Mouse (Mus musculus): ENCODE data around the gene Gm28048. TPM values are rescaled to one million over a fixed set of nuclear protein-coding genes. Genes with fewer than 3 reads are reported as not detected.

Gm28048 gene
- polyA plus RNA-seq, 1 experiment from 2014 or later: 4.5 TPM

DNA sequence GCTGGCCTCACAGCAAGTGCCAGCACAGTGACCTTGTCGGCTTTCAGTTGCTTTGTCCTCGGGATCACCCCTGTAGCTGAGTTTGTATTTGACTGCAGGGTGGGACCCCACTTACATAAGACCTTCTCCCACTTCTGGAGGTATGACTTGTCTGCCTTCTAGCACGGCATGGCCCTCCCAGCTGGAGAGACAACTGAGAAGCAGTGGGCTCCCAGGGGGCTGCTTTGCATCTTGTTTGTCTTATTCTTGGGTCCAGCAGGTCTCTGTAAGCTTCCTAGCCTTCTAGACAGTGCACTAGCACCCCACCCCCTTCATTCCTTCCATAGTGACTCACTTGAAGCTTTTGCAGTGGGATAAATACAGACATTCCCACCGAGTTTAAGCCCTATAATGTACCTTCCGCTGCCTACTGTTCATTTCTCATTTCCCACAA, 151.7 kb downstream of the Gm28048 start:
- DNase-seq: no peak

GRCm38 (mm10) chr11:22828988-22829632, 152.8 kb downstream of the Gm28048 start:
- no peaks in the 10 kb centered on the region for H3K4me1 ChIP-seq (ENCODE audit: control insufficient read depth, insufficient read depth, low read length)
- WGBS: 98% methylated on average over 15 of the region's 15 CpGs
- H3K4me2 ChIP-seq (ENCODE audit: low read length): no peak overlapping the region
- H3K27ac ChIP-seq (replicated peaks; ENCODE audit: low read depth, low read length): no peak overlapping the region
- DNase-seq: no peak
- H3K9ac ChIP-seq (replicated peaks; ENCODE audit: low read length): no peak overlapping the region
- H3K9me3 ChIP-seq (ENCODE audit: control insufficient read depth, low read length): no peaks in the 10 kb centered on the region
- no peaks in the 10 kb centered on the region for H3K27me3 ChIP-seq (ENCODE audit: control insufficient read depth, insufficient read depth, low read length)
- no peaks in the 10 kb centered on the region for H3K36me3 ChIP-seq (ENCODE audit: control insufficient read depth, insufficient read depth, low read length)
- no peak overlapping the region for H3K4me3 ChIP-seq (replicated peaks; ENCODE audit: low read depth, low read length)
- ATAC-seq (ENCODE audit: low FRiP score, low TSS enrichment): no peak

More for the DNA sequence above, 151.7 kb downstream of the Gm28048 start:
- Histone ChIP-seq H3K9ac (replicated peaks; ENCODE audit: low read length) (no peak overlapping the region), H3K36me3 (ENCODE audit: control insufficient read depth, insufficient read depth, low read length) (no peaks in the 10 kb centered on the region), H3K4me2 (ENCODE audit: low read length) (no peak overlapping the region), H3K9me3 (ENCODE audit: control insufficient read depth, low read length) (no peaks in the 10 kb centered on the region), H3K4me1 (ENCODE audit: control insufficient read depth, insufficient read depth, low read length) (no peaks in the 10 kb centered on the region), H3K27ac (replicated peaks; ENCODE audit: low read depth, low read length) (no peak overlapping the region), H3K4me3 (replicated peaks; ENCODE audit: low read depth, low read length) (no peak overlapping the region), H3K27me3 (ENCODE audit: control insufficient read depth, insufficient read depth, low read length) (no peaks in the 10 kb centered on the region)
- no peak for ATAC-seq (ENCODE audit: low FRiP score, low TSS enrichment)
- WGBS: 50% methylated on average over 5 of the region's 5 CpGs

- DNase-seq: no peak
- 91% methylated on average over 4 of the region's 4 CpGs for WGBS
- Histone ChIP-seq H3K27me3 (ENCODE audit: control insufficient read depth, insufficient read depth, low read length) (no peaks in the 10 kb centered on the region), H3K9me3 (ENCODE audit: control insufficient read depth, low read length) (no peaks in the 10 kb centered on the region), H3K36me3 (ENCODE audit: control insufficient read depth, insufficient read depth, low read length) (no peaks in the 10 kb centered on the region), H3K4me1 (ENCODE audit: control insufficient read depth, insufficient read depth, low read length) (no peaks in the 10 kb centered on the region), H3K9ac (replicated peaks; ENCODE audit: low read length) (no peak overlapping the region), H3K27ac (replicated peaks; ENCODE audit: low read depth, low read length) (no peak overlapping the region), H3K4me3 (replicated peaks; ENCODE audit: low read depth, low read length) (no peak overlapping the region), H3K4me2 (ENCODE audit: low read length) (no peak overlapping the region)
- ATAC-seq (ENCODE audit: low FRiP score, low TSS enrichment): no peak
These were observed 154.3 kb downstream of the Gm28048 start for GRCm38 (mm10) chr11:22827514-22828080.

DNA sequence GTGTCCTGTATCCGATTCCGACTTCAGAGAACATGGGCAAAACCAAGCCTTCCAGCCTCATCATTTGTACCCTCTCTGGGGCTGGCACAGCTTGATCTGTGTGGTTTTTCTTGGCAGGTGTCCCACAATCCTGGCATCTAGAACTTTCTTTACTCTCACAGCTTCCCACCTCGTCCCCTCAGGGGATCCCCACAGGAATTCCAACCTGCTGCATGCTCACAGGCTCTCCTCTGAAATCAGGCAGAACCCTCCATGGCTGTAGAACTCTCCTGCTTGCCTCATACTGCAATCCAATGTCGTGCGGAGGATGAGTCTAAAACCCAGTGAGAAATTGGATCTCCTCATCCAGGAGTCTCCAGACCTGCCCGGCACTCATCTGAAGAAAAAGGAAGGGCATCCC, 155.2 kb downstream of the Gm28048 start:
- WGBS: 88% methylated on average over 6 of the region's 6 CpGs
- Histone ChIP-seq H3K9ac (replicated peaks; ENCODE audit: low read length) (no peak overlapping the region), H3K4me2 (ENCODE audit: low read length) (no peak overlapping the region), H3K36me3 (ENCODE audit: control insufficient read depth, insufficient read depth, low read length) (no peaks in the 10 kb centered on the region), H3K4me3 (replicated peaks; ENCODE audit: low read depth, low read length) (no peak overlapping the region), H3K9me3 (ENCODE audit: control insufficient read depth, low read length) (no peaks in the 10 kb centered on the region), H3K27ac (replicated peaks; ENCODE audit: low read depth, low read length) (no peak overlapping the region), H3K4me1 (ENCODE audit: control insufficient read depth, insufficient read depth, low read length) (no peaks in the 10 kb centered on the region), H3K27me3 (ENCODE audit: control insufficient read depth, insufficient read depth, low read length) (no peaks in the 10 kb centered on the region)
- ATAC-seq (ENCODE audit: low FRiP score, low TSS enrichment) (no peak), DNase-seq (no peak)

GRCm38 (mm10) chr11:22826051-22826450, 155.8 kb downstream of the Gm28048 start:
- Histone ChIP-seq H3K4me1 (ENCODE audit: control insufficient read depth, insufficient read depth, low read length) (no peaks in the 10 kb centered on the region), H3K9ac (replicated peaks; ENCODE audit: low read length) (no peak overlapping the region), H3K4me3 (replicated peaks; ENCODE audit: low read depth, low read length) (no peak overlapping the region), H3K27ac (replicated peaks; ENCODE audit: low read depth, low read length) (no peak overlapping the region), H3K9me3 (ENCODE audit: control insufficient read depth, low read length) (no peaks in the 10 kb centered on the region), H3K27me3 (ENCODE audit: control insufficient read depth, insufficient read depth, low read length) (no peaks in the 10 kb centered on the region), H3K36me3 (ENCODE audit: control insufficient read depth, insufficient read depth, low read length) (no peaks in the 10 kb centered on the region), H3K4me2 (ENCODE audit: low read length) (no peak overlapping the region)
- no peak for DNase-seq
- ATAC-seq (ENCODE audit: low FRiP score, low TSS enrichment): no peak
- WGBS: 93% methylated on average over 14 of the region's 14 CpGs

DNA sequence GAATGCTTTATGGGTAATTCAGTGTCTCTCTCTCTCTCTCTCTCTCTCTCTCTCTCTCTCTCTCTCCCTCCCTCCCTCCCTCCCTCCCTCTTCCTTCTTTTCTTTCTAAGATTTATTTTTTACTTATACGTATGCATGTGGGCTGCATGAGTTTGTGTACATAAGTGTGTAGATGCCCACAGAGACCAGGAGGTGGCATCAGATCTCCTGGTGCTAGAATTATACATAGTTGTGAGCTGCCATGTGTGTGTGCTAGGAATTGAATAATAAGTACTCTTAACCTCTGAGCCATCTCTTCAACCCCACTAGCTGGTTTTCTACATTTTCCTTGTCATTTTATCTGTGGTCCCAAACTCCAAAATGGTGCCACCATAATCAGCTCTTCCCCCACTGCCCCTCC, 156.3 kb downstream of the Gm28048 start:
- WGBS: 97% methylated on average over 1 of the region's 1 CpGs
- H3K9ac ChIP-seq (replicated peaks; ENCODE audit: low read length): no peak overlapping the region
- DNase-seq (no peak), ATAC-seq (ENCODE audit: low FRiP score, low TSS enrichment) (no peak)
- no peaks in the 10 kb centered on the region for H3K36me3 ChIP-seq (ENCODE audit: control insufficient read depth, insufficient read depth, low read length)
- no peaks in the 10 kb centered on the region for H3K9me3 ChIP-seq (ENCODE audit: control insufficient read depth, low read length)
- H3K27ac ChIP-seq (replicated peaks; ENCODE audit: low read depth, low read length): no peak overlapping the region
- H3K4me1 ChIP-seq (ENCODE audit: control insufficient read depth, insufficient read depth, low read length): no peaks in the 10 kb centered on the region
- H3K4me2 ChIP-seq (ENCODE audit: low read length): no peak overlapping the region
- no peak overlapping the region for H3K4me3 ChIP-seq (replicated peaks; ENCODE audit: low read depth, low read length)
- no peaks in the 10 kb centered on the region for H3K27me3 ChIP-seq (ENCODE audit: control insufficient read depth, insufficient read depth, low read length)

- ATAC-seq (ENCODE audit: low FRiP score, low TSS enrichment) (no peak), DNase-seq (no peak)
- Histone ChIP-seq H3K36me3 (ENCODE audit: control insufficient read depth, insufficient read depth, low read length) (no peaks in the 10 kb centered on the region), H3K4me2 (ENCODE audit: low read length) (no peak overlapping the region), H3K4me1 (ENCODE audit: control insufficient read depth, insufficient read depth, low read length) (no peaks in the 10 kb centered on the region), H3K4me3 (replicated peaks; ENCODE audit: low read depth, low read length) (no peak overlapping the region), H3K27me3 (ENCODE audit: control insufficient read depth, insufficient read depth, low read length) (no peaks in the 10 kb centered on the region), H3K27ac (replicated peaks; ENCODE audit: low read depth, low read length) (no peak overlapping the region), H3K9ac (replicated peaks; ENCODE audit: low read length) (no peak overlapping the region), H3K9me3 (ENCODE audit: control insufficient read depth, low read length) (no peaks in the 10 kb centered on the region)
- 83% methylated on average over 9 of the region's 9 CpGs for WGBS
These were observed 157.7 kb downstream of the Gm28048 start for GRCm38 (mm10) chr11:22824049-22824705.

DNA sequence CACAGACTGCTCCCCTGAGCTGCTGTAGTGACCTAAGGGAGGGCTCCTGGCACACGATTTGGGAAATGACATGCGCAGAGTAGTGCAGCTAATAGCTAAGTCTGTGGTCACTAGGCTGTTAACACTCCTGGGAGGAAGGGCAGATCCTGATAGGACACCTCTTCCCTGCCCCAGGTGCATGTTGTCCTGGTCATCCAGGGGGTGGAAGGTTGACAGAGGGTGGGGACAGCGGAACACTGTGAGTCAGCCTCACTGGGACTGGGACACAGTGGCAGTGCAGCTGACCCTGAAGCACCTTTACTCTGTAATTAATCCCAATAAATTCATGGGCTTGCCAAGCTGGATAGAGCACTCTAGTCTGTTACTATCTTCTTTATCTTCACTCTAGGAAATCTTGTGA, 160.6 kb downstream of the Gm28048 start:
- H3K9ac ChIP-seq (replicated peaks; ENCODE audit: low read length): no peak overlapping the region
- no peak overlapping the region for H3K27ac ChIP-seq (replicated peaks; ENCODE audit: low read depth, low read length)
- H3K4me3 ChIP-seq (replicated peaks; ENCODE audit: low read depth, low read length): no peak overlapping the region
- no peak overlapping the region for H3K4me2 ChIP-seq (ENCODE audit: low read length)
- no peak for ATAC-seq (ENCODE audit: low FRiP score, low TSS enrichment)
- no peaks in the 10 kb centered on the region for H3K36me3 ChIP-seq (ENCODE audit: control insufficient read depth, insufficient read depth, low read length)
- WGBS: 91% methylated on average over 3 of the region's 3 CpGs
- no peaks in the 10 kb centered on the region for H3K4me1 ChIP-seq (ENCODE audit: control insufficient read depth, insufficient read depth, low read length)
- no peak for DNase-seq
- no peaks in the 10 kb centered on the region for H3K27me3 ChIP-seq (ENCODE audit: control insufficient read depth, insufficient read depth, low read length)
- H3K9me3 ChIP-seq (ENCODE audit: control insufficient read depth, low read length): no peaks in the 10 kb centered on the region

DNA sequence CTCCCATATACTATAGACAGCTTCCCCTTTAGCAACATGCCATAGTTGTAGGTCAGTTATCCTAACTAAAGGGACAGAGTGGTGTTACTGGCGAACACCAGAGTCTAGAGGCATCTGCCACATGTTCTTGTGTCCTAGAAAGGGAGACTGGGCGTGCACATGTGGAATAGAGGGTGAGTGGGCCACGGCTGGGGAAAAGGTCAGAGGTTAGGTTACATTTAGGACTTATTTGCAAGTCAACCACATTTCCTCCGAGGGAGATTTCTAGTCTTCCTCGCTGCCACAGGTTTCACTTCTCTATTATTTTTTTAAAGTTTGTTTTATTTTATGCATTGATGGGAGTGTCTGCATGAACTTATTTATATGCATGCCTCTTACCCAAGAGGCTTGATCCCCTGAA, 163.5 kb downstream of the Gm28048 start:
- Histone ChIP-seq H3K9ac (replicated peaks; ENCODE audit: low read length) (no peak overlapping the region), H3K27me3 (ENCODE audit: control insufficient read depth, insufficient read depth, low read length) (no peaks in the 10 kb centered on the region), H3K36me3 (ENCODE audit: control insufficient read depth, insufficient read depth, low read length) (no peaks in the 10 kb centered on the region), H3K4me1 (ENCODE audit: control insufficient read depth, insufficient read depth, low read length) (no peaks in the 10 kb centered on the region), H3K9me3 (ENCODE audit: control insufficient read depth, low read length) (no peaks in the 10 kb centered on the region), H3K4me2 (ENCODE audit: low read length) (no peak overlapping the region), H3K27ac (replicated peaks; ENCODE audit: low read depth, low read length) (no peak overlapping the region), H3K4me3 (replicated peaks; ENCODE audit: low read depth, low read length) (no peak overlapping the region)
- no peak for DNase-seq
- no peak for ATAC-seq (ENCODE audit: low FRiP score, low TSS enrichment)
- WGBS: 82% methylated on average over 5 of the region's 5 CpGs

Measured in midbrain, embryonic 14.5 days (tissue).